Mouse (Mus musculus): ENCODE results near the gene Trim54. TPM values are rescaled to one million over a fixed set of nuclear protein-coding genes. Genes with fewer than 3 reads are reported as not detected.

Gene Trim54
- polyA plus RNA-seq, 1 experiment from 2014 or later, result 0.57 TPM

GRCm38 (mm10) chr5:31126050-31126449 is 9.5 kb downstream of the Trim54 start:
- H3K27me3 ChIP-seq (ENCODE audit: control insufficient read depth, insufficient read depth, low read depth, low read length), result no peaks in the 10 kb centered on the region
- H3K4me1 ChIP-seq (ENCODE audit: control insufficient read depth, low read depth, low read length), result no peaks in the 10 kb centered on the region
- WGBS (ENCODE audit: insufficient replicate concordance), result 26% methylated on average over 5 of the region's 5 CpGs
- H3K27ac ChIP-seq (ENCODE audit: low read length), result no peak overlapping the region
- no peak overlapping the region for H3K9ac ChIP-seq (ENCODE audit: low read depth, low read length)
- no peaks in the 10 kb centered on the region for H3K9me3 ChIP-seq (replicated peaks; ENCODE audit: control insufficient read depth, low read length)
- no peak overlapping the region for H3K4me3 ChIP-seq (ENCODE audit: low read depth, low read length)
- ATAC-seq (ENCODE audit: low read depth), result no peak
- no peaks in the 10 kb centered on the region for H3K36me3 ChIP-seq (ENCODE audit: control insufficient read depth, insufficient read depth)
- H3K4me2 ChIP-seq (ENCODE audit: low read depth, low read length), result no peak overlapping the region

DNA sequence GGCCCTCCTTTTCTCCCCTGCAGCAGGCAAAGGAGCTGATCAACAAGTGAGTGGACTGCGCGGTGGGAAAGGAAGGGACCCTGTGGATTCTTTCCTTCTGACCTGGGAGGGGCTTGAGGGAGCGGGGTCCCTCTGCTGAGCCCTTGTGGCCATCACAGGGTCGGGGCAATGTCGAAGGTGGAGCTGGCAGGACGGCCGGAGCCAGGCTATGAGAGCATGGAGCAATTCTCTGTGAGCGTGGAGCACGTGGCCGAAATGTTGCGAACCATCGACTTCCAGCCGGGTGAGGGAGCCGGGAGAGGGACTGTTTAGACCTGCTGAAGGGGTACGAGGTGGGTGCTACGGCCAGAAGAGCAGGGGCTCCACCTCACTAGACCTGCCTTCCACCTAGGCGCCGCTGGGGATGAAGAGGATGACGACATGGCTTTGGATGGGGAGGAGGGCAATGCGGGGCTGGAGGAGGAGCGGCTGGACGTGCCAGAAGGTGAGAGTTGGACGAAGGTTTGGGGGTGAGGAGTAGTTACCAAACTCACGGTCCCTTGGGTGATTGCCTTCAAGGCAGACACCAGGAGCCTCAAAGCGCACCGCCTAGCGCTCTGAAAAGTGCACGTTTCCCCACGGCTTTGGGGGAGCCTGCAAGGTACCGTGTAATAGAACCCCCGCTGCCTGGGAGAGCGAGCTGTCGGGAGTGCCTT is 20.4 kb downstream of the Trim54 start:
- H3K27ac ChIP-seq (ENCODE audit: low read length), result no peak overlapping the region
- peaks cover 54% of the 10 kb centered on the region for H3K27me3 ChIP-seq (ENCODE audit: control insufficient read depth, insufficient read depth, low read depth, low read length)
- no peak for ATAC-seq (ENCODE audit: low read depth)
- H3K4me2 ChIP-seq (ENCODE audit: low read depth, low read length), result no peak overlapping the region
- H3K9me3 ChIP-seq (replicated peaks; ENCODE audit: control insufficient read depth, low read length), result no peaks in the 10 kb centered on the region
- H3K4me3 ChIP-seq (ENCODE audit: low read depth, low read length), result no peak overlapping the region
- WGBS (ENCODE audit: insufficient replicate concordance), result 2% methylated on average over 33 of the region's 33 CpGs
- peaks cover 2% of the 10 kb centered on the region for H3K4me1 ChIP-seq (ENCODE audit: control insufficient read depth, low read depth, low read length)
- no peak overlapping the region for H3K9ac ChIP-seq (ENCODE audit: low read depth, low read length)
- no peaks in the 10 kb centered on the region for H3K36me3 ChIP-seq (ENCODE audit: control insufficient read depth, insufficient read depth)

DNA sequence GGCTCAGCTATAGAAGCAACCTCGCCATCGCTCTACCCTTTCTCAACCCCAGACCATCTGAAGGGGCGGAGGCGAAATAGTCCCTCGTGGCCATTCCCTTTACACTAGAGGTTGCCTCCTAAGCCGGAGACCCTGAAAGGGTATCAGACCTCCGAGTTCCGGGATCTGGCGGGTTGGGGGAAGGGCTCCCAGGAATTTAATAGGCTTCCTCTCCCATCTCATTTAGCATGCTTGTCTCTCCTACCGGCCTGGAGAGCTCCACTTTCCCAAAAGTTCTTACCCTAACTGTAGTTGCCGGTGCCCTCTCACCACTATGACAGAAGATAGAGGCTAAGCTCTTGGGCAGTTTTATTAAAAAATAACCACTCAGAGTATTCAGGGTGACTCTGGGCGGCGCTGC is 21.1 kb downstream of the Trim54 start:
- no peak overlapping the region for H3K4me2 ChIP-seq (ENCODE audit: low read depth, low read length)
- H3K27me3 ChIP-seq (ENCODE audit: control insufficient read depth, insufficient read depth, low read depth, low read length), result peaks cover 54% of the 10 kb centered on the region
- H3K27ac ChIP-seq (ENCODE audit: low read length), result no peak overlapping the region
- no peaks in the 10 kb centered on the region for H3K9me3 ChIP-seq (replicated peaks; ENCODE audit: control insufficient read depth, low read length)
- ATAC-seq (ENCODE audit: low read depth), result no peak
- H3K9ac ChIP-seq (ENCODE audit: low read depth, low read length), result no peak overlapping the region
- peaks cover 2% of the 10 kb centered on the region for H3K4me1 ChIP-seq (ENCODE audit: control insufficient read depth, low read depth, low read length)
- H3K36me3 ChIP-seq (ENCODE audit: control insufficient read depth, insufficient read depth), result no peaks in the 10 kb centered on the region
- WGBS (ENCODE audit: insufficient replicate concordance), result 2% methylated on average over 13 of the region's 13 CpGs
- H3K4me3 ChIP-seq (ENCODE audit: low read depth, low read length), result no peak overlapping the region

DNA sequence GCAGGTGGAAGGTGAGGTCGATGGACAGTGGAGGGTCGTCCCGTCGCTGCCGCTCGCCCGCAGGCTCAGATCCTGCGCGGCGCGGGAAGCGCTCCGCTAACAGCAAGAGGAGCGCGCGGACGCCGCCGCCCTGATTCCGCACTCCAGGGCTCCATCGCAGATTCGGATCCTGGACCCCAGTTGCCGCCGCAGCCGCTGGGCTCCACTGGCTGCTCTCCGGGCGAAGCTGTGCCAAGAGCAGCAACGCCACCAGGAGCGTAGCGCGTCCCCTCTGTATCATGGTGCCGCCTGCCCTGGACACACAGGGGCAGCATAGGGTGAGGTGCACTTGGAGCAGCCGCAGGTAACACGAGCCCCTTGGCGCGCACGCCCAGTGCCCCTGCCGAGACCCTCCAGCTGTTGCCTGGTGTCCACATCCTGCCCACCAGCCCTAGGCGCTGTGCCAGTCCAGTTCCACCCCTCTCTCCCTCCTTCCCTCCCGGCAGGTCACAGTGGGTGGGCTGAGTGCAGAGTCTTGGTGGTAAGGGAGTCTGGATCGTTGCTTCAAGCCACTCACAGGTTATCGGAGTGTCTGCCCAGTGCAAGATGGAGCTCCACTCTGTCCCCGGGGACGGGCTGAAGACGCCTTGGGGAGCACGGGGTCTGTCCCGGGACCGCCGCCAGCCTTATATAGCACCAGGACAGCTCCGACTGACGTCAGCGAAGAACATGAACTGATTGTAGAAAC is 21.9 kb downstream of the Trim54 start, which contains the start of gene Ucn:
Gene Ucn, minus strand, starts transcription at position 589 of the 727 bp plus-strand sequence.
- H3K36me3 ChIP-seq (ENCODE audit: control insufficient read depth, insufficient read depth), result no peaks in the 10 kb centered on the region
- peaks cover 54% of the 10 kb centered on the region for H3K27me3 ChIP-seq (ENCODE audit: control insufficient read depth, insufficient read depth, low read depth, low read length)
- no peaks in the 10 kb centered on the region for H3K9me3 ChIP-seq (replicated peaks; ENCODE audit: control insufficient read depth, low read length)
- H3K4me2 ChIP-seq (ENCODE audit: low read depth, low read length), result no peak within 1 kb of the TSS
- peaks cover 2% of the 10 kb centered on the region for H3K4me1 ChIP-seq (ENCODE audit: control insufficient read depth, low read depth, low read length)
- H3K9ac ChIP-seq (ENCODE audit: low read depth, low read length), result no peak within 1 kb of the TSS
- no peak within 1 kb of the TSS for H3K27ac ChIP-seq (ENCODE audit: low read length)
- WGBS (ENCODE audit: insufficient replicate concordance), result 3% methylated on average over 52 of the region's 52 CpGs
- H3K4me3 ChIP-seq (ENCODE audit: low read depth, low read length), result no peak within 1 kb of the TSS
- ATAC-seq (ENCODE audit: low read depth), result no peak

DNA sequence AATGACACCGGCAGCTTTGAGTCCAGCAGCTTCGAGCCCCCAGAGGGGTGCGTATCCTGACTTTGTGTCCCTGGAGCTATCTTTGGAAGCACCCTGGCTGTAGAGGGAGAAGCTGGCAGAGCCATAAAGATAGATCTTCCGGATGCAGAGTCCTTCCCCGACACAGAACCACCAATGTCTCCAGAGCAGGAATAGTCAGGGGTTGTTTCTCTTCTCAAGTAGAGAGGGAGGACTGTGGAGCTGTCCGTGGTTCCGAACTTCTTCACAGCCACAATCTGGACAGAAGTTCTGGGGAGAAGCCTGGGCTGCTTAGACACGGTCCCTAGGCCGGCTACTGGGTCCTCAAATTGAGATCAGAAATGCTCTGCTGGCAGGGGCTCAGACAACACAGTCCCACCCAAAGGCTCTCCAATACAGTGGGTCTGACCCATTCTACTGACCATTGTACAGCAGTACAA is 22.5 kb downstream of the Trim54 start:
- H3K9me3 ChIP-seq (replicated peaks; ENCODE audit: control insufficient read depth, low read length), result no peaks in the 10 kb centered on the region
- no peak overlapping the region for H3K4me2 ChIP-seq (ENCODE audit: low read depth, low read length)
- H3K36me3 ChIP-seq (ENCODE audit: control insufficient read depth, insufficient read depth), result no peaks in the 10 kb centered on the region
- no peak overlapping the region for H3K4me3 ChIP-seq (ENCODE audit: low read depth, low read length)
- WGBS (ENCODE audit: insufficient replicate concordance), result 8% methylated on average over 9 of the region's 9 CpGs
- no peak overlapping the region for H3K27ac ChIP-seq (ENCODE audit: low read length)
- no peak for ATAC-seq (ENCODE audit: low read depth)
- peaks cover 54% of the 10 kb centered on the region for H3K27me3 ChIP-seq (ENCODE audit: control insufficient read depth, insufficient read depth, low read depth, low read length)
- peaks cover 2% of the 10 kb centered on the region for H3K4me1 ChIP-seq (ENCODE audit: control insufficient read depth, low read depth, low read length)
- H3K9ac ChIP-seq (ENCODE audit: low read depth, low read length), result no peak overlapping the region

DNA sequence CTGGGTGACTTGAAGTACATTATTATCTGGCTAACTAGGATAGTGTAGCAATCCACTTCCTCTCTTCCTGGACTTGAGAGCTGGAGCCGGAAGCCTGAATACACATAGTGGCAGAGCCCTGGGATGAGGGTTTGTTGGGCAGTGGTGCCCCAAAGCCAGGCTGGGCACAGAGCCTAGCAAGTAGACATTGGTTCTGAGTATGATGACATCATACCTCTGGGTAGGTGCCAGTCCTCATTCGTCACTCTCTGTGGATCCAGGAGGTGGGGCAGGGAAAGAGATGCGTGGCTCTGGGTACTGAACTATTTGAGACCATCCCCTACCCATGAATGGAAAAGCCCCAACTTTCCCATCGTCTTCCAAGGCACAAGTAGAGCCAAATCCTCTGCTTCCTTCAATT is 33.3 kb downstream of the Trim54 start:
- ATAC-seq (ENCODE audit: low read depth), result no peak
- H3K27me3 ChIP-seq (ENCODE audit: control insufficient read depth, insufficient read depth, low read depth, low read length), result no peaks in the 10 kb centered on the region
- H3K4me1 ChIP-seq (ENCODE audit: control insufficient read depth, low read depth, low read length), result peaks cover 11% of the 10 kb centered on the region
- H3K36me3 ChIP-seq (ENCODE audit: control insufficient read depth, insufficient read depth), result no peaks in the 10 kb centered on the region
- no peak overlapping the region for H3K4me2 ChIP-seq (ENCODE audit: low read depth, low read length)
- H3K4me3 ChIP-seq (ENCODE audit: low read depth, low read length), result no peak overlapping the region
- WGBS (ENCODE audit: insufficient replicate concordance), result 77% methylated on average over 4 of the region's 4 CpGs
- no peak overlapping the region for H3K9ac ChIP-seq (ENCODE audit: low read depth, low read length)
- H3K9me3 ChIP-seq (replicated peaks; ENCODE audit: control insufficient read depth, low read length), result no peaks in the 10 kb centered on the region
- no peak overlapping the region for H3K27ac ChIP-seq (ENCODE audit: low read length)

- H3K4me1 ChIP-seq (ENCODE audit: control insufficient read depth, low read depth, low read length), result peaks cover 13% of the 10 kb centered on the region
- H3K4me2 ChIP-seq (ENCODE audit: low read depth, low read length), result no peak overlapping the region
- no peak overlapping the region for H3K27ac ChIP-seq (ENCODE audit: low read length)
- no peaks in the 10 kb centered on the region for H3K9me3 ChIP-seq (replicated peaks; ENCODE audit: control insufficient read depth, low read length)
- no peaks in the 10 kb centered on the region for H3K27me3 ChIP-seq (ENCODE audit: control insufficient read depth, insufficient read depth, low read depth, low read length)
- peaks cover under 1% of the 10 kb centered on the region; the same call in 1 of the 2 replicates for H3K36me3 ChIP-seq (ENCODE audit: control insufficient read depth, insufficient read depth)
- H3K9ac ChIP-seq (ENCODE audit: low read depth, low read length), result no peak overlapping the region
- H3K4me3 ChIP-seq (ENCODE audit: low read depth, low read length), result no peak overlapping the region
- no peak for ATAC-seq (ENCODE audit: low read depth)
- 77% methylated on average over 3 of the region's 3 CpGs for WGBS (ENCODE audit: insufficient replicate concordance)
Observed at GRCm38 (mm10) chr5:31151746-31152145, 35.2 kb downstream of the Trim54 start.

DNA sequence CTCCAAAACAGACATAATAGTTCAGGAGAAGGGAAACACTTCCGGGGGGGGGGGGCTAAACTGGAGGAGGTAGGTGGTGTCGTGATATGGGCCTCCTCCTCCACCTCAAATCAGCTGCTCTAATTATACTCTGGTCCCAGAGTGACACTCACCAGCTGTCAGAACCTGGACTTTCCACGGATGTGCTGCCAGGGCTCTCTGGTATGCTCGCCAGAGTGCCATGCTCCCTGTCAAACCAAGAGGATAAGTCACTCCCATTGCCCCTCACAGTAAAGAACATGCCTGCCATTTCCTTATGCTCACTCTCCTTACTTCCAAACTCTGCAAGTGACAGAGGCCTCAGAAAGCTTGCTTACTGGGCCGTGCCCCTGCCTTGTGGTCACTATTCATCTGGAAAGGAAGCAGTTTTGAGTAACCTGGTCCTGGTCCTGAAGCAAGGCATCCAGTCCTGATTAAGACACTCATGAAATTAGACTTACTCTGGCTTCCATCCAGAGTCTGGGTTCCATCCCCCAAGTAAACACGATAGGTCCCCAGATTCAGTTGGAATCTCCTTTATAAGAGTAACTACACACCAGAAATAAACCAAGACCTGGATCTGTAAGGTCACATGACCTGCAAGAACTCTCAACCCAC is 37.1 kb downstream of the Trim54 start:
- ATAC-seq (ENCODE audit: low read depth), result no peak
- Histone ChIP-seq H3K4me2 (ENCODE audit: low read depth, low read length) (peak overlapping the region; percentile 87), H3K4me1 (ENCODE audit: control insufficient read depth, low read depth, low read length) (peaks cover 13% of the 10 kb centered on the region), H3K9ac (ENCODE audit: low read depth, low read length) (peak overlapping the region; percentile 72), H3K4me3 (ENCODE audit: low read depth, low read length) (peak overlapping the region; percentile 76), H3K27ac (ENCODE audit: low read length) (peak overlapping the region; percentile 10; the same call in 1 of the 2 replicates), H3K9me3 (replicated peaks; ENCODE audit: control insufficient read depth, low read length) (no peaks in the 10 kb centered on the region), H3K27me3 (ENCODE audit: control insufficient read depth, insufficient read depth, low read depth, low read length) (no peaks in the 10 kb centered on the region), H3K36me3 (ENCODE audit: control insufficient read depth, insufficient read depth) (peaks cover 19% of the 10 kb centered on the region)
- WGBS (ENCODE audit: insufficient replicate concordance), result 38% methylated on average over 6 of the region's 6 CpGs

GRCm38 (mm10) chr5:31154152-31154553 is 37.6 kb downstream of the Trim54 start, which contains the start of gene Mpv17:
Mpv17 (minus strand) TSS chr5:31154251.
- H3K4me1 ChIP-seq (ENCODE audit: control insufficient read depth, low read depth, low read length), result peaks cover 13% of the 10 kb centered on the region
- under 1% methylated on average over 19 of the region's 19 CpGs for WGBS (ENCODE audit: insufficient replicate concordance)
- no peaks in the 10 kb centered on the region for H3K9me3 ChIP-seq (replicated peaks; ENCODE audit: control insufficient read depth, low read length)
- peak within 1 kb of the TSS; percentile 76 for H3K4me3 ChIP-seq (ENCODE audit: low read depth, low read length)
- no peaks in the 10 kb centered on the region for H3K27me3 ChIP-seq (ENCODE audit: control insufficient read depth, insufficient read depth, low read depth, low read length)
- H3K27ac ChIP-seq (ENCODE audit: low read length), result peak within 1 kb of the TSS; percentile 35
- H3K4me2 ChIP-seq (ENCODE audit: low read depth, low read length), result peak within 1 kb of the TSS; percentile 87
- peaks cover 24% of the 10 kb centered on the region for H3K36me3 ChIP-seq (ENCODE audit: control insufficient read depth, insufficient read depth)
- peak; percentile 93 for ATAC-seq (ENCODE audit: low read depth)
- peak within 1 kb of the TSS; percentile 72 for H3K9ac ChIP-seq (ENCODE audit: low read depth, low read length)
